Mouse (Mus musculus): ENCODE results near the gene Man2c1.
A peak's percentile ranks its signal among the peaks of the same experiment; 100 is the strongest.

The Man2c1 gene

GRCm38 (mm10) chr9:57157499-57157898, 27.0 kb downstream of the Man2c1 start:
- DNase-seq (ENCODE audit: low spot score in 2 of 2) = no peak

GRCm38 (mm10) chr9:57158013-57158470, 27.6 kb downstream of the Man2c1 start, which contains the start of gene Commd4:
Commd4 (minus strand) TSS chr9:57158331.
- peak; percentile 74 to 80 for DNase-seq (ENCODE audit: low spot score in 2 of 2)

- DNase-seq (ENCODE audit: low spot score in 2 of 2) = no peak
Measured at GRCm38 (mm10) chr9:57158506-57158905, 28.0 kb downstream of the Man2c1 start.

- DNase-seq (ENCODE audit: low spot score in 2 of 2) = no peak
Measured at GRCm38 (mm10) chr9:57162496-57162895, 32.0 kb downstream of the Man2c1 start.

- DNase-seq (ENCODE audit: low spot score in 2 of 2) = no peak
Measured at GRCm38 (mm10) chr9:57163137-57163536, 32.6 kb downstream of the Man2c1 start.

GRCm38 (mm10) chr9:57166173-57166572, 35.7 kb downstream of the Man2c1 start:
- no peak for DNase-seq (ENCODE audit: low spot score in 2 of 2)

DNA sequence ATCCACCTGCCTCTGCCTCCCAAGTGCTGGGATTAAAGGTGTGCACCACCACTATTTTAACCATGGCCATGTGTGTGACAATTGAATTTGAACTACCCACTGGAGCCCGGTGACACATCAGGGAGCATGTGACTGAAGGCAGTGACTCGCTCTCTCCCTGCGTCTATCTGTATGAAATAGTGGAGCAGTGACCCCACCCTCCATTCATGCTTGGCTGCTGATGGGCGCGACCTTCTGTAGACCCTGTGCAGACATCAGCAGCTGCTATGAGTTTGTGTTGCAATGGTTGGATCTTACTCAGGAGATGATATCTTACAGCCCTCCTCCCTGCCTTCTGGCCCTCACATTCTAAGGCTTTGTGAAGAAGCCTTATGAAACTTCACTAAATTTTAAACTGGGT, 37.9 kb downstream of the Man2c1 start:
- no peak for DNase-seq (ENCODE audit: low spot score in 2 of 2)

All from natural killer cell, adult 2 months (primary cell).